Mouse (Mus musculus) brain, embryonic 18.5 days (tissue): ENCODE measurements at regions not wholly inside any gene's neighbourhood (a gene's known extent, or its start where the extent isn't known, plus 50 kb on each side); places are given as distances from the start of the nearest gene placed in this dataset.

Experiments used
- DNase-seq: peaks from one replicate; pipeline ENCODE4 v3.0.0-alpha.2; 2012; ENCODE audit warnings: low read depth, low spot score

GRCm38 (mm10) chr2:11416122-11416521, 137.8 kb downstream of the Pfkfb3 start:
- no peak for DNase-seq

DNA sequence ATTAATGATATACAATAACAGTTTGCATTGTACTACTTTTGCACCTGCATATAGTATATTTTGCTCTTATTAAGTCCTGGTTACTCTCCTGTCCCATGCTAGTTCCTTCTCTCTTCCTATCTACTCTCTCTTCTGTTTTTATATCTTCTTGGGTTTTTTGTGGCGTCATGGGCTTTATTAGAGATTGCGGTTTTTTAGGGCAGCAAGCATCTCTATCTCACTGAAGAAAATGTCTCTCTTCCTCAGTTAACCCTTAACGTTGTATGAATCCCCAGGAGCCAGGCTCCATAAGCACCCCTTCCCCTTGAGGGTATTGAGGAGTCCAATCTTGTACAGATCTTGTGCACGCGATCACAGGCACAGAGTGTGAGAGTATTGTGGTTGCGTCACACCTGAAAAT, 141.4 kb downstream of the Pfkfb3 start:
- DNase-seq = no peak

- DNase-seq = no peak
These were observed 145.4 kb downstream of the Pfkfb3 start for GRCm38 (mm10) chr2:11408497-11408896.

DNA sequence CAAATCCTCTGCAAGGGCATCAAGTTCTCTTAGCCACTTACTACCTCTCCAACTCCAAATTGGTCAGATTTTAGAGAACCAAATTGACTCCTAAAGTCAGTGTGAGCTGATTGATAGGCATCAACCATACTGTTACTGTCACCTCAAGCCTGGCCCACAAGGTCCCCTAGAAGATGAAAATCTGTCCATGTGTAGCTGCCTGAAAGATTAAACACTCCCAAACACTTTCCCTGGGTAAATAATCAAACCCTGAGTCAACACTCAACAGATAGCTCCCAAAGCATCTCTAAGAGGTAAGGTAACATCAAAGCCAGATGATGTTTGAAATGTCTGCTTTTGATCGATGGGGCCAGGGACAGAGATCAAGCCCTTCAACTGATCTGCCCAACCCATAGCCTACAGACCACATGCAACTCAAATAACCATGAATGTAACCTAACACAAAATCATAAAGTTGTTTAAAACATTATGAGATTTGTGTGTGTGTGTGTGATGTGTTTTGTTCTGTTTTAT, 147.7 kb downstream of the Pfkfb3 start:
- no peak for DNase-seq

DNA sequence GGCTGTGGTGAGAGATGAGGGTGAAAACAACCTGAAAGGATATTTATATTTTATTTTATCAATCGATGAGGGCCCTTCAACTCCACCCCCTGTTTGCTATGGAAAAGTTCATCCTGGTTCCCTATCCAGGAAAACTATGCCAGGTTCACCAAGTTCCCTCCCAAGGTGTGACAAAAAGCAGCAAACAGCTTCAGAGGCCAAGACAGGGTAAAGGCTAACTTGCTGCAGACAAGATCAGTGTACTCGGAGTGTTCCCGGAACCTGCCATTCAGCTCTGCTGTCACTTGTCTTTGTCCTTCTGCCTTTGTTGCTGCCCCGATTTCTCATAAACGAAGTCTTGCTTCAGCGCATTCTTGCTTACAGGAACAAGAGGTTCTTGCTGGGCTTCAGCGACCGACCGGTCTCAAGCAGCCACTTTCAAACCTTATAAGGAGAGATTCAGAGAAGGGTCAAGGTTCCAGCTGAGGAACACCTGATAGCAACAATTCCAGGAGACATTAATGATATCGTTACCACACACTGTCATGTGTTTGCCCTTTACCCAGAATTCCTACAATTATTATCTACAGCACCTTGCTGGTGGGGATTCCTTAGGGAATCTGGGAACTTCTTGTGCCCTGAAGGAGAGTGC, 151.5 kb downstream of the Pfkfb3 start:
- no peak for DNase-seq

GRCm38 (mm10) chr2:11399411-11399810, 154.5 kb downstream of the Pfkfb3 start:
- no peak for DNase-seq

DNA sequence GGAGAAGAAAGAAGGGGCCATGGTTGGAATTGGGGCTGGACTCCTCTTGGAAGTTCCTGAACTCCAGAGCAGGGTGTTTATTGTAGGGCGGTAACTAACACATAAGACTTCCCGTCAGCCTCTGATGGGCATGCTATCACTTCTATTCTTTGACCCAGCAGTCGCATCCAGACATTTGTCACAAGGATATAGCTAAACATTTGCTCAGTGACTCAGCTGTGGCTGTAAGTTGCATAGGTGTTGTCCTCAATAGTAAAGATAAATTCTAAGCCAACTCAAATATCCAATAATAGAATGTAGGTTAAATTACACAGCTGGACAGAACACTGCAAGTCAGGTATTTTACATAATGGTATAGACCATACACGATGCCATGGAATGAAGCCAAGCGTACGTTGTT, 154.9 kb downstream of the Pfkfb3 start:
- no peak for DNase-seq

- DNase-seq = no peak
These were observed 155.5 kb downstream of the Pfkfb3 start for GRCm38 (mm10) chr2:11398391-11398790.

DNA sequence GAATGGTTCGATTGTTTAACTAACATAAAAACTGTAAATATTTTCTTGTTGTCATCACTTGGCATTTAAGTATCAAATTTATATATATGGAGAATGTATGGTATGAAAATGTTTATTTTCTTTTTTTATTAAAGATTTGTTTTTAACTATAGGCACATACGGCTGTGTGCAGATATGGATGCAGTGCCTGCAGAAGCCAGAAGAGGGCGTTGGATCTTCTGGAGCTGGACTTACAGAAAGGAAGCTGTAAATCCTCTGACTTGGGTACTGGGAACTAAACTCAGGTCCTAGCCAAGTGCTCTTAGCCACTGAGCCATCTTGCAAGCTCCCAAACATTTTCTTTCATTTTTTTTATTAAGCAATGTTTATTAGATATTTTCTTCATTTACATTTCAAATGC, 157.0 kb downstream of the Pfkfb3 start:
- DNase-seq = no peak

DNA sequence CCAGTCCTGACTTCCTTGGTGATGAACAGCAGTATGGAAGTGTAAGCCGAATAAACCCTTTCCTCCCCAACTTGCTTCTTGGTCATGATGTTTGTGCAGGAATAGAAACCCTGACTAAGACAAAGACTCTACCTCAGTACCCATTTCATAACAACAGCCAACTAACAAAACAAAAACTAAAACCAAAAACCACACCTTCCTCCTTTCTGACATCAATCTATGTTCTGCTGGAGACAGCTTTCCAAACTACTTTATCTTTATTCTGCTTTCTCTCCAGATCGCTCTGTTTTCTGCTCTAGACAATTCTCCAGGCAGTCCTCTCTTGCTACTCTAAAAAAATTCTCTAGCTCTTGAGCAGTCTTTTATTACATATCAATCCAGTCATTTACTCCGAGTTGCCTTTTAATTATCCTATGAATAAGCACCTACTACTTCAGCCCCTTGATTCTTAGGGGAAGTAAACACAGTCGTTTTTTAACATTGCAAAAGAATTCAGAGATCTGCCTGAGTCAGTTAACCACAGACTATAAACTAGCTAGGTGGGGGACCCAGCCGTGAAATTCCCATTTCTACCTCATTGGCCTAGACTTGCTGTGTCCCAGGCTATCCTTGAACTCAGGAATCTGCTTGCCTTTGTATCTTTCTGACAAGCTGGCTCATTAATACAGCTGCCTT, 159.1 kb downstream of the Pfkfb3 start:
- no peak for DNase-seq

DNA sequence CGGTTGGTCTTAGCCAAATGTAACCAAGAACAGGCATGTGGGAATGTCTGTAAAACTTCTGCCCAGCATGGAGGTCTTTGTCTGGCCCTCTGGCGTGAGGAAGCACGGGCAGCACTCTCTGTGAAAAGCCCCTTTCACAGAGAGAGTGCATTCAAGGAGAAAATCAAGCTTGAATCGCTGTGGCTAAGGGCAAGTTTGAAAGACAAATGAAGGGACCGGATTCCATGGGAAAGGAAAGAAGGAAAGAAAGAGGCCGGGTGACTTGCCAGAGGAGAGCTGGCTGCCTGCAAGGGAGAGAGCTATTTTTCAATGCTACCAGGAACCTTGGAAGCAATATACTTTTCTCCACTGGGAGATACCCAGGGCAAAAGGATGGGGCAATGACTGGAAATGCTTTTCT, 162.2 kb downstream of the Pfkfb3 start:
- peak; percentile 57 for DNase-seq

DNA sequence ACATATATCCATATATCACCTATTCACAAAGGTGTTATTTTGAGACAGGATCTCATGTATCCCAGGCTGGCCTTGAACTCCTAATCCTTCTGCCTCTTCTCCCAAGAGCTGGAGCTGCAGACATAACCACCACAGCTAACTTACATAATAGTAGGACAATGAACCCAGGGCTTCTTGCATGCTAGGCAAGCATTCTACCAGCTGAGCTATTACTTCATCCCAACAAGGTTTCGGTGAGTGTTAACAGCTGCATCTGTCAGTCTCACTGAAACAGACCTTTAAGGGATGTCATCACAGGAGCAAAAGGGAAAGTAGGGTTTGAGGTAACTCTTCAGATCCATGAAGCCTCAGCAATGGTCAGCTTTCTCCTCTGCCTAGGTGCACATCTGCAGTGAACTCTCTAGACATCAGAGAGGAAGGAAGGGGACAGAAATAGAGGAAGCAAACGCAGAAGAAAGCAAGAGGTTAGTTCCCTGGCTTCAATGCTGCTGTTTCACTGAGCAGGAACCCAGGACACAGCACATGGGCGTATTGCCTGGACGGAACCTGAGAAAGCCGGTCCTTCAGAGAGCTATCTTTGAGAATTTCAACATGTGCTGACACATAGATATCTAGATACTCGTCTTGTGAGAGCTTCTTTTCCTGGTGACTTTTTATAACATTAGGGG, 163.1 kb downstream of the Pfkfb3 start:
- DNase-seq = no peak

DNA sequence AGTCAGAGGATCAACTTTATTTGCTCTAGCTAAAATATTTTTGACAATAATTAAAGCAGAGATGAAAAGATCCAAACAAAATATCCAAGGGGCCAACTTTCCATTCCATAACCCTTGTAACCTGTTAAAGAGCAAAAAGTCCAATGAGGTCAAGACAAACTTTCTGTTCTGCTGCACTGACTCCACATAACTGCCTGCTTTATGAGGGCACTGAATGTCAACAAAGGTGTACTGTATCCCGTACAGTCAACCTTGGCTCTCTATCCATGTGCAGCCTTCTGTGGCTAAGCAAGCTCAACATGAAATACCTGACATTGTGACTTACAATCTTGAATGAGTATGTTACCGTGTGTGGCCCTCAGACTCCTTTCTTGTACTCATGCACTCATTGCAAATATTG, 166.3 kb downstream of the Pfkfb3 start:
- DNase-seq = no peak

- no peak for DNase-seq
These were observed 170.1 kb downstream of the Pfkfb3 start for GRCm38 (mm10) chr2:11383815-11384214.

DNA sequence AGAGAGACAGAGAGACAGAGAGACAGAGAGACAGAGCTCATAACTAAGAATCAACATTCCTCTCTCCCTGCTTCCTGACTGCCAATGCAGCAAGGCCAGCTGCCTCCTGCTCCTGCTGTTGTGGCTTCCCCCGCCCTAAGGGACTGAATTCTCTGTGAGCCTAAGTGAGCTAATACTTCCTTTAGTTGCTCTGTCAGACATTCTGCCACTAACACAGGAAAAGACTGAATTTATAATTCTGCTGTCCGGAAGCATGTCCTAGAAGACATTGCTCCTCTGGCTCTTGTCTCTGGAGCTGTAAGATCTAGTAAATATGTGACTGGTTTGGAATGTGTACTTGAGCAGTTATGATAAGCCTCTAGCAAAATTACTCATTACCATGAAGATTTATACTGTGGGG, 176.7 kb downstream of the Pfkfb3 start:
- DNase-seq = no peak

- no peak for DNase-seq
These were observed 178.0 kb downstream of the Pfkfb3 start for GRCm38 (mm10) chr2:11375726-11376454.

- no peak for DNase-seq
These were observed 178.8 kb downstream of the Pfkfb3 start for GRCm38 (mm10) chr2:11375092-11375491.

DNA sequence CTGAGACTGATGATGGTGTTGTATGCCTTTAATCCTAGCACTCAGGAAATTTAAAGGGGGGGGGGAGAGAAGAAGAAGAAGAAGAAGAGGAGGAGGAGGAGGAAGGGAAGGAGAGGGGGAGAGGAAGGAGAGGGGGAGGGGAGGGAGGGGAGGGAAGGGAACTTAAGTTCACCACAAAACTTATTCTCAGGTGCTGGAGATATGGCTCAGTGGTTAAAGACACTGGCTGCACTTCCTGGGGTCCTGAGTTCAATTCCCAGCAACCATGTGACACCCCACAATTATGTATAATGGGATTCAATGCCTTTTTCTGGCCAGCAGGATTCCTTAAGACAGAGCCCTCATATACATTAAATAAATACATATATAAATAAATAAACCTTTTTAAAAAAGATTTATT, 183.6 kb downstream of the Pfkfb3 start:
- DNase-seq = no peak

GRCm38 (mm10) chr2:11367319-11367718, 186.6 kb downstream of the Pfkfb3 start:
- no peak for DNase-seq

DNA sequence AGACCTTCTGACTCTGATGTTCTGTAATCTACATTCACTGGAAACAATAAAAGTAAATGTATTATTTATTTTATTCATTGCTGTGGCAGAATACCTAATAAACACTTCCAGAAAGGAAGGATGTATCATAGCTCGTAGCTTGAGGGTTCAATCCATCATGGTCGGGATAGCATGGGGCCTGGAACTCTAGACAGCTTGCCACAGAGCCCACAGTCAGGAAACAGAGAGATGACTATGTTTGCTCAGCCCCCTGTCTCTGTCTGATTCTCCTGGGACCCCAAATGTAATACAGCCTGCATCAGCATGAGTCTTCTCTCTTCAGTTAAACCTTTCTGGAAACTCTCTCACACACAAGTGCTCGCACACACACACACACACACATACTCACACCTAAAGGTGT, 188.1 kb downstream of the Pfkfb3 start:
- DNase-seq = no peak

GRCm38 (mm10) chr2:11365371-11365770, 188.5 kb downstream of the Pfkfb3 start:
- DNase-seq = no peak

DNA sequence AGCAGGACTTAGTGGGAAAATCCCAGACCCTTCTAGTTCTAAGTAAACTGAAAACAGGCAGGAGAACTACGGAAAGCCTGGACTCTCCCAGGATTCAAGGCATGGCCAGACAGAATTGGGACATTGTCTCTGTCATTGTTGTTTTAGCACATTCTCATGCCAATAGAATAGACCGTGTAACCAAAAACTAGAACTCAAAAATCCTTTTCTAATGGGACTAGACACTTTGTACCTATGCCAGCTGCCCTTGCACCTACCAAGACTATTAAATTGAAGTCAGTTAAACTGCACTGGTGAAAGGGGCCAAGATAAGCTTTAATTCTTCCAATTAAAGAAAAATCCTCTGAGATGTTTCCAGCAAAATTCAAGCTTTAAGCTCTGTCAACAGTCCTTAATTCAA, 189.8 kb downstream of the Pfkfb3 start:
- DNase-seq = no peak
